Mouse (Mus musculus) liver, embryonic 14 days (tissue): Measurements from ENCODE around the gene Zc4h2. TPM values are rescaled to one million over a fixed set of nuclear protein-coding genes. Genes with fewer than 3 reads are reported as not detected.

Source experiments
- polyA plus RNA-seq: library from polyadenylated mRNA; depleted of rRNA; stranded (reverse); fragments of >200 nt; gene quantifications from 2 replicates; pipeline ENCODE4 v1.2.3, GENCODE M21; 2012; rRNA removed

Zc4h2 gene
- 1.4 TPM in 2 replicates for polyA plus RNA-seq

GRCm38 (mm10) chrX:95657804-95658599 lies at the start of gene Zc4h2:
Zc4h2 (minus strand) TSS chrX:95658509.

Other genes starting within 250 kb of the Zc4h2 start
- 1.3 and 1.5 TPM in 2 replicates for gene Amer1, start 213.6 kb downstream of the Zc4h2 start, polyA plus RNA-seq
- gene Asb12, start 100.5 kb downstream of the Zc4h2 start, polyA plus RNA-seq, result 0.02 TPM in 1 of 2 replicates, not detected in the other
- gene Pfn5, start 100.4 kb downstream of the Zc4h2 start, polyA plus RNA-seq, result not detected in 2 replicates
- 0.06 TPM in 2 replicates for gene Zc3h12b, start 53.2 kb upstream of the Zc4h2 start, polyA plus RNA-seq